Mouse (Mus musculus): ENCODE results near the gene Fam90a1a.
"Not testable (repeated sequence)": the region's sequence is repeated elsewhere in the genome, so short reads cannot be mapped to it uniquely, and the experiment has no call there.

Fam90a1a gene

GRCm38 (mm10) chr8:21958414-21958813 lies at the start of gene Fam90a1a:
Gene Fam90a1a (plus strand): TSS chr8:21958714.
- no peak for DNase-seq

- DNase-seq = no peak
Measured at GRCm38 (mm10) chr8:21911931-21912330, 46.6 kb upstream of the Fam90a1a start.

- DNase-seq = no peak
Measured at GRCm38 (mm10) chr8:21912554-21912953, 46.0 kb upstream of the Fam90a1a start.

GRCm38 (mm10) chr8:21915625-21916024 lies 42.9 kb upstream of the Fam90a1a start:
- DNase-seq = no peak

- DNase-seq = not testable (repeated sequence)
Measured at GRCm38 (mm10) chr8:21930754-21931153, 27.8 kb upstream of the Fam90a1a start.

GRCm38 (mm10) chr8:21932610-21933009 lies 25.9 kb upstream of the Fam90a1a start, which contains the start of gene Defb15:
Gene Defb15 (minus strand): TSS chr8:21932710.
- no peak for DNase-seq

- not testable (repeated sequence) for DNase-seq
Measured at GRCm38 (mm10) chr8:21938052-21938451, 20.5 kb upstream of the Fam90a1a start, which contains the start of gene Defb35. Gene Defb35 (plus strand): TSS chr8:21938352.

- no peak for DNase-seq
Measured at GRCm38 (mm10) chr8:21946462-21946861, 12.1 kb upstream of the Fam90a1a start, which contains the start of gene Defb13. Gene Defb13 (plus strand): TSS chr8:21946762.

- no peak for DNase-seq
Measured at GRCm38 (mm10) chr8:21947311-21948017, 11.1 kb upstream of the Fam90a1a start.

GRCm38 (mm10) chr8:21955321-21955720 lies 3.2 kb upstream of the Fam90a1a start:
- DNase-seq = peak in 1 of 2 experiments; percentile 12

GRCm38 (mm10) chr8:21956336-21956735 lies 2.2 kb upstream of the Fam90a1a start:
- no peak for DNase-seq

- DNase-seq = no peak
Measured at GRCm38 (mm10) chr8:21966646-21967045, 8.1 kb downstream of the Fam90a1a start.

GRCm38 (mm10) chr8:21969475-21969874 lies 11.0 kb downstream of the Fam90a1a start, which contains the start of gene Ccdc70:
Gene Ccdc70 (plus strand): TSS chr8:21969775.
- DNase-seq = no peak

- DNase-seq = no peak
Measured at GRCm38 (mm10) chr8:21978193-21978592, 19.7 kb downstream of the Fam90a1a start.

GRCm38 (mm10) chr8:21981664-21982337 lies 23.3 kb downstream of the Fam90a1a start:
- DNase-seq = no peak

- DNase-seq = peak in 1 of 2 experiments; percentile 46
Measured at GRCm38 (mm10) chr8:21992184-21992583, 33.7 kb downstream of the Fam90a1a start.

- no peak for DNase-seq
Measured at GRCm38 (mm10) chr8:21995181-21995580, 36.7 kb downstream of the Fam90a1a start.

GRCm38 (mm10) chr8:22004750-22005522 lies 46.4 kb downstream of the Fam90a1a start:
- DNase-seq = no peak

GRCm38 (mm10) chr8:22006423-22006822 lies 47.9 kb downstream of the Fam90a1a start:
- DNase-seq = no peak

GRCm38 (mm10) chr8:22009403-22009802 lies 50.9 kb downstream of the Fam90a1a start:
- no peak for DNase-seq

GRCm38 (mm10) chr8:22013034-22013707 lies 54.7 kb downstream of the Fam90a1a start:
- no peak for DNase-seq

Data from lung, postnatal 4 days (tissue).